Mouse (Mus musculus): ENCODE measurements around the gene Nol10. TPM values are rescaled to one million over a fixed set of nuclear protein-coding genes. Genes with fewer than 3 reads are reported as not detected.

Nol10 gene
- polyA plus RNA-seq, 1 experiment from 2014 or later, result 18.1 TPM

DNA sequence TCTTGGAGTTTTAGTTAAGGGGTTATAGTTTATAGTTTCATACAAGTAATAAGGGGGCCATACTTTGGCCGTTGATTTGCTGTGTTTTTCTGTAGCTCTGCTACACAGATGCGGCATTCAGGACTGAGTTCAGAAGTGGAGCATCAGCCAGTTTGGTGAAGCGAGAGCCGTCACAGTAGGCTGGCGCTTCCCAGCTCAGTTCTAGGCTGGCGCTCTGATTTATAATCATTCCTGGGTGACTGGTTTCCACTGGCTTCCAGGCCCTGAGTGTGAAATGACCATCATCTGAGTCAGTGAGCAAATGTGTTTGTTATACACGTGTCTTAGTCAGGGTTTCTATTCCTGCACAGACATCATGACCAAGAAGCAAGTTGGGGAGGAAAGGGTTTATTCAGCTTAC lies 66.5 kb downstream of the Nol10 start:
- Histone ChIP-seq H3K4me3 (replicated peaks) (no peak overlapping the region), H3K9ac (no peak overlapping the region), H3K4me2 (no peak overlapping the region), H3K27me3 (no peaks in the 10 kb centered on the region), H3K27ac (no peak overlapping the region), H3K36me3 (peaks cover 61% of the 10 kb centered on the region), H3K9me3 (replicated peaks) (no peaks in the 10 kb centered on the region), H3K4me1 (replicated peaks) (no peaks in the 10 kb centered on the region)
- DNase-seq, result no peak
- 85% methylated on average over 7 of the region's 7 CpGs for WGBS (ENCODE audit: insufficient replicate concordance)
- ATAC-seq (ENCODE audit: low read depth), result no peak

DNA sequence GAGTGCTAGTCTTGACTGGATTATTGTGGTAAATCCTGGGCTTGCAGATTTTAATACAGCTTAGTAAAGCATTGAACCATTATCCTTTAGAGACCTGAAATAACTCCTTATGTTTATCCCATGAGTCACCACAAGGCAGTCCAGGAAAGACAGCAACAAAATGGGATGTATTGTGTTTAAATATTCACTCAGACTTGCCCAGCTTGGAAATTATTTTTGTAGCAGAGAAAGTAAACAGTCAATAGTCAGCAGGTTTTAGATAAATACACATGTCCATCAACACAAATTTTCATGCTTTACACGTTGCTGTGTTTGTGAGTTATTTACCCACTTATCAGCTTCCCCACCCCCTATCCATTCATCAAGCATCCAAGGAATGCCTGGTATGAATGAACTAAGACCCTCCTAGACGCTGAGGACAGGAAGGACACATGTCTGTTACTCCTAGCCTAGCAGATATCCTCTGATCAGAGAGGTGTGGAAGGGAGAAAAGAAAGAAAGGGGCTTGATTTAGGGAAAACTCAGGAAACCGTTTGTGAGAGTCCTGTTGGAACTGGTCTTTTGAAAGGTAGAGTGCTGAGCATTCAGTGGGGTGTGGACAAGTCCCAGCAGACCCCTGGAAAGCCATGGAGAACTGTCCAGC lies 72.0 kb downstream of the Nol10 start:
- ATAC-seq (ENCODE audit: low read depth) (no peak), DNase-seq (no peak)
- Histone ChIP-seq H3K36me3 (peaks cover 74% of the 10 kb centered on the region), H3K9me3 (replicated peaks) (no peaks in the 10 kb centered on the region), H3K4me2 (no peak overlapping the region), H3K4me3 (replicated peaks) (no peak overlapping the region), H3K27ac (no peak overlapping the region), H3K9ac (no peak overlapping the region), H3K4me1 (replicated peaks) (no peaks in the 10 kb centered on the region), H3K27me3 (no peaks in the 10 kb centered on the region)
- 36% methylated on average over 3 of the region's 3 CpGs for WGBS (ENCODE audit: insufficient replicate concordance)

DNA sequence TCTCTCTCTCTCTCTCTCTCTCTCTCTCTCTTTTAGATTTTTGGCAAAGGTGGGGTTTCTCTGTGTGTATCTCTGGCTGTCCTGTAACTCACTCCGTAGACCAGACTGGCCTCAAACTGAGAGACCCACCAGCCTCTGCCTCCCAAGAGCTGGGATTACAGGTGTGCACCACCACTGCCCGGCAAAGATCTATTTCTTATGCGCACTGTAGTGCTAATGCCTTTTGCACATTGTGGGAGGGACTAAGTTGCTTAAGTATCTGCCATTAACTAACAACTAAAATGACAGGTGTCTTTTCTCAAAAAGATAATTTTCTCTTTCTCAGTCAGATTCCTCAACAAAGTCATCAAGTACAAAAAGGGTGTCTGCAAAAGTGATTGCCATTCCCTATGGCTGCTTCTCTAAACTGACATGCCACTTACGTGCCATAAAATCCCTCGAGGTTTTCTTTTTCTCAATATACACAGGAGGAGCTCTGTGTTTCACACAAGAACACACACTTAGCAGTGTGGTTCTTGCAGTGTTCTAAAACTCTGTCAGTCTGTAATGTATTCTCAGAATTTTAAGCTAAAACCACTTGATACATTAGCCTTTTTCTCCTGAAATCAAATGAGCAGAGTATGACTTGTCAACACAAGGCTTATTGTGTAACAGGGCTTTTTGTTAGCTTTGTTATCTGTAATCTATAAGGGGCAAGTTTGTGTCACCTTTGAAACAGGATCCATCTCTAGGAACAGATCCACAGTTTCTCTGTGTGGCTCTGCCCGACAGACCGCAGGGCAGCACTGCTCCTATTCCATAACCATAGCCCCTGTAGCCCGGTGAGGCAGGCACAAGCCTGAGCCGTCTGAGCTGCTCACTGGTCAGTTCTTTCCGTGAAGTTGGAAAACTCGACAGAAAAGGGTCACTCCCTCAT lies 77.3 kb downstream of the Nol10 start:
- no peak for DNase-seq
- WGBS (ENCODE audit: insufficient replicate concordance), result 76% methylated on average over 11 of the region's 11 CpGs
- Histone ChIP-seq H3K9me3 (replicated peaks) (no peaks in the 10 kb centered on the region), H3K27ac (no peak overlapping the region), H3K36me3 (peaks cover 81% of the 10 kb centered on the region), H3K9ac (no peak overlapping the region), H3K4me3 (replicated peaks) (no peak overlapping the region), H3K4me2 (no peak overlapping the region), H3K27me3 (no peaks in the 10 kb centered on the region), H3K4me1 (replicated peaks) (no peaks in the 10 kb centered on the region; the same call in 1 of the 2 replicates)
- ATAC-seq (ENCODE audit: low read depth), result peak; percentile 71

DNA sequence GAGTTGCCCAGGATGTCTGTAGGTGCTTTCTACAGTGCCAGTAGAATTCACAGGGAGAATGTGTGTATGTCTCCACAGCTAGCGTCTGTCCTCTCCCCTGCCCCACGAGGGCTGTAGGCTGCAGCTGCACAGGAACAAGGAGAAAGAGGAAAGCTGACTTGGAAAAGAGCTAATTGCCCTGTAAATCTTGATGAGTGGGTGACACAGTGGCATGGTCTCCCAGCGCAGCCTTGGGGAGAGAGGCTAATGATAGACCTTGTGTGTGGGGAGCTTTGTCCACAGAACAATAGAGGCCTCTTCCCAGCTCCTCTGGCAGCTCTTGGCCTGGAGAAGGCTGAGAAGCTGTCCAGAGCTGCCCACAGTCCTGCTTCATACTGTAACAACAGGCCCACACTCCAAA lies 78.5 kb downstream of the Nol10 start:
- no peak overlapping the region for H3K27ac ChIP-seq
- no peak for ATAC-seq (ENCODE audit: low read depth)
- whole genome bisulfite sequencing (ENCODE audit: insufficient replicate concordance), result 82% methylated on average over 3 of the region's 3 CpGs
- H3K9ac ChIP-seq, result no peak overlapping the region
- no peaks in the 10 kb centered on the region for H3K9me3 ChIP-seq (replicated peaks)
- peaks cover 85% of the 10 kb centered on the region for H3K36me3 ChIP-seq
- no peaks in the 10 kb centered on the region for H3K27me3 ChIP-seq
- no peak for DNase-seq
- H3K4me2 ChIP-seq, result no peak overlapping the region
- H3K4me1 ChIP-seq (replicated peaks), result no peaks in the 10 kb centered on the region; the same call in 1 of the 2 replicates
- no peak overlapping the region for H3K4me3 ChIP-seq (replicated peaks)

DNA sequence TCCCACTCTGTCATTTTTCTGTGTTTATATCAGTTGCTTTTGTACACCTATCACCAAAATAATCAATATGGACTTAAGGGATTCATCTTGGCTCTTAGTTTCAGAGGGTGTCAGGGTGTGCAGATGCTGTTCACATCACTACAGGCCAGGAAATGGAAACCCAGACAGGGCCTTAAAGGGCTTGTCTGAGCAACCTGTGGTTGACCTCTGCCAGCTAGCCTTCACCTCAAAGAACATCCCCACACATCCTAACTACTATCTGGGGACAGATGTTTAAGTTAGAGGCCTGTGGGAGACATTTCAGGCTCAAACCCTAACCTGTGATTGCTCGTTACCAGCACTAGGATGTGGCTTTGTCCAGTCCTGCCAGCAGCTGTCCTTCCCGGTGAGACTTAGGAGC lies 82.3 kb downstream of the Nol10 start:
- Histone ChIP-seq H3K27me3 (no peaks in the 10 kb centered on the region), H3K27ac (no peak overlapping the region), H3K4me1 (replicated peaks) (no peaks in the 10 kb centered on the region; the same call in 1 of the 2 replicates), H3K36me3 (peaks cover 62% of the 10 kb centered on the region), H3K9ac (no peak overlapping the region), H3K9me3 (replicated peaks) (no peaks in the 10 kb centered on the region), H3K4me3 (replicated peaks) (no peak overlapping the region), H3K4me2 (no peak overlapping the region)
- DNase-seq (no peak), ATAC-seq (ENCODE audit: low read depth) (no peak)
- 74% methylated on average over 2 of the region's 2 CpGs for WGBS (ENCODE audit: insufficient replicate concordance)

DNA sequence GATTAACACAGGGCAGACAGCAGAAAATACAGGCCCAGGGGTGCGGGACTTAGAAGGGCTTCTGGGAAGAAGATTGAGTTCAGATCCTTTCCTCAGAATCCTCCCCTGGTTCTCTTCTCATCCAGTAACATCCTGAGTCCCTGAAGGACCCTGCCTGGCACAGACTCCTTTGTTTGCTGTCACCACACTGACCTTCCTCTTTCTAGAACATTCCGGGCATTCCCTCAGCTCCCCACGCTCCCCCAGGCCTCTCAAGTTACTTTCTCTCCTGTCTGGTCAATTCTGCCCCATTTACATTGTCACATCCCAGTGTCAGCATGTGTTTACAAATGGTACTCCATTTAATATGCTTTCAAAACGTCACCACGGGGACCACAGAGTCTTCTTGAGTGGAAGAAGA lies 82.9 kb downstream of the Nol10 start:
- 81% methylated on average over 5 of the region's 5 CpGs for WGBS (ENCODE audit: insufficient replicate concordance)

DNA sequence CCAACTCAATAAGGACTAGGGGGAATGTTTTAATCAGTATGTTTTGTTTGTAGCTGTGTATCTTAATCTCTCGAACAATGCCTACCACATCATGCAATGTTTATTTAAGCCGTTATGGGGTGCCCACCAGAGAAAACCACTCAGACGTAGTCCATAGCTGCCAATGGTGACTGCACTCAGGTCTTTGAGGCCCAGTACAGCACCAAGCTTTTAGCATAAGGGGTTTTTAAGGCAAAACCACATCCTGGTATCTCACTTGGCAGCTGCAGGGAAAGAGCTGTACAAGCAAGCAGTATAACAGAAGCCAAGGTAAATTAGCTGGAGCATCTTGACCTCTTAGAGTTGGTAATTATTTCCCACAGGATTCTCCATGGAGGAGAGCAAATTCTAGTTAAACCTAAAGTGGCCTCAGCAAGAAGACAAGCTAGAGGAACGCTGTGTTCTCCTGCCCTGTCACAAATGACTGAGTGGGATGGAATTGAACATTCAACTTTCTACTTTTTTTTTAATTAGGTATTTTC lies 83.6 kb downstream of the Nol10 start:
- no peaks in the 10 kb centered on the region for H3K27me3 ChIP-seq
- H3K4me2 ChIP-seq, result no peak overlapping the region
- DNase-seq (no peak), ATAC-seq (ENCODE audit: low read depth) (no peak)
- no peak overlapping the region for H3K27ac ChIP-seq
- H3K4me3 ChIP-seq (replicated peaks), result no peak overlapping the region
- H3K4me1 ChIP-seq (replicated peaks), result no peaks in the 10 kb centered on the region
- no peak overlapping the region for H3K9ac ChIP-seq
- no peaks in the 10 kb centered on the region for H3K9me3 ChIP-seq (replicated peaks)
- WGBS (ENCODE audit: insufficient replicate concordance), result 77% methylated on average over 4 of the region's 4 CpGs
- peaks cover 51% of the 10 kb centered on the region for H3K36me3 ChIP-seq

More for the DNA sequence above, 82.9 kb downstream of the Nol10 start:
- Histone ChIP-seq H3K27ac (no peak overlapping the region), H3K9ac (no peak overlapping the region), H3K36me3 (peaks cover 56% of the 10 kb centered on the region), H3K4me1 (replicated peaks) (no peaks in the 10 kb centered on the region; the same call in 1 of the 2 replicates), H3K9me3 (replicated peaks) (no peaks in the 10 kb centered on the region), H3K27me3 (no peaks in the 10 kb centered on the region), H3K4me2 (no peak overlapping the region), H3K4me3 (replicated peaks) (no peak overlapping the region)
- DNase-seq, result no peak
- ATAC-seq (ENCODE audit: low read depth), result no peak

DNA sequence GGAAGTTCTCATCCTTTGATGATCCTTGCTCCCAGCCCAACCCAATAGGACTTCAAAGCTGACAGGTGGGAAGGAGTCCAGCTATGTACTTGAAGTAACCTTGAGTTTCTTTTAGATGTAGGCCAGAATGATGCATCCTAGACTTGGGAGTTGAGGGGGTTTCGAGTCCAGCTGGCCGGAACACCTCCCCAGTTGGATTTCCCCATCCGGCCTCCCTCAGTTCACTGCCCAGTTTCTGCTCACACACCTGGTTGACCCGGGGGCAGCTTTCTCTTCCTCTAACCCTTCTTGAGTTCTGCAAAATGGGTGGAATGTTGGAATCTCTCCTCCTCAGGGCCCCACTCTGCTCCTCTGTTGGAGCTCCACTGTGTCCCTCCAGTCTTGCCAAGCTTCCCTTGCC lies 85.5 kb downstream of the Nol10 start:
- Histone ChIP-seq H3K4me3 (replicated peaks) (no peak overlapping the region), H3K4me1 (replicated peaks) (no peaks in the 10 kb centered on the region), H3K9ac (no peak overlapping the region), H3K36me3 (peaks cover 33% of the 10 kb centered on the region), H3K9me3 (replicated peaks) (no peaks in the 10 kb centered on the region), H3K27ac (no peak overlapping the region), H3K4me2 (no peak overlapping the region), H3K27me3 (no peaks in the 10 kb centered on the region)
- ATAC-seq (ENCODE audit: low read depth), result no peak
- WGBS (ENCODE audit: insufficient replicate concordance), result 90% methylated on average over 4 of the region's 4 CpGs
- no peak for DNase-seq

DNA sequence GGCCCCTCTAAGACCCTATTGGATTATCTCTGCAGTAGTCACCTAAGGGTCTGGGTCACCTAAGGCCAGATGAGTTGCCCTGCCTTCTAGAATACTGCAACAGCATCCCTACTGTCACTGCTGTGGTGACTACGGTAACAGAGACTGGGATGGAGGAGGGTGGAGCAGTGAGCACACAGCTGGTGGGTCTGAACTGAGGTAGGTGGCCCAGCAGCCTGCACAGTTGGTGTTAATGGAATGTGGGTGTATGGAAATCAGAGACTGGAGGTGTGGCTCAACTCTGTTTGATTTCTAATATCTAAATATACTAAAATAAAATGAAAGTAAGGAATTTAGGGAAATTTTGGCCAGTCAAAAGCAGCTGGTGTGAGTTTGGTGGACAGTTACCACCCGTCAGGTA lies 88.2 kb downstream of the Nol10 start:
- Histone ChIP-seq H3K9ac (no peak overlapping the region), H3K4me2 (no peak overlapping the region), H3K27me3 (no peaks in the 10 kb centered on the region), H3K4me1 (replicated peaks) (peaks cover 12% of the 10 kb centered on the region), H3K36me3 (peaks cover 6% of the 10 kb centered on the region; the same call in 1 of the 2 replicates), H3K9me3 (replicated peaks) (no peaks in the 10 kb centered on the region), H3K27ac (no peak overlapping the region), H3K4me3 (replicated peaks) (no peak overlapping the region)
- no peak for DNase-seq
- WGBS (ENCODE audit: insufficient replicate concordance), result 72% methylated on average over 2 of the region's 2 CpGs
- no peak for ATAC-seq (ENCODE audit: low read depth)

DNA sequence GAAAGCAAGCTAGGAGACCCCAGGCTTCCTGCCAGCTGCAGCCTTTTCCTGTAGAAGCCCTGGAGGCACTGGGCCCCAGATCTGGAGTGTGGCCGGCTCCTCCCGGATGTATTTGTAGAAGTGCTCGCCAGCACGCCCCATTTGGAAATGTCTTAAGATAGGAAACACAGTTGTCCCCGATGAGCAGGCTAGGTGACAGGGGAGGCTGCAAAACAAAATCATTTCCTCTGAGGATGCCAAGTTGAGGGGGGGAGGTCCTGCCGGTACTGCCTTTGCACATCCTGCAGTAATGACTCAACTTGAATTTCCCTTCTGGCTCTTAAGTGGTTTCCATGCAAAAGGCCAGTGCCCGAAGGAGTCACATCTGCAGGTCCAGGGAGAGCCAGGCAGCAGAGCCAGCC lies 92.0 kb downstream of the Nol10 start:
- H3K27ac ChIP-seq, result peak overlapping the region; percentile 11; the same call in 1 of the 2 replicates
- H3K4me1 ChIP-seq (replicated peaks), result peaks cover 12% of the 10 kb centered on the region
- ATAC-seq (ENCODE audit: low read depth) (no peak), DNase-seq (no peak)
- H3K27me3 ChIP-seq, result no peaks in the 10 kb centered on the region
- H3K4me3 ChIP-seq (replicated peaks), result no peak overlapping the region
- WGBS (ENCODE audit: insufficient replicate concordance), result 36% methylated on average over 7 of the region's 7 CpGs
- H3K9me3 ChIP-seq (replicated peaks), result no peaks in the 10 kb centered on the region
- H3K9ac ChIP-seq, result no peak overlapping the region
- H3K4me2 ChIP-seq, result no peak overlapping the region
- no peaks in the 10 kb centered on the region for H3K36me3 ChIP-seq

DNA sequence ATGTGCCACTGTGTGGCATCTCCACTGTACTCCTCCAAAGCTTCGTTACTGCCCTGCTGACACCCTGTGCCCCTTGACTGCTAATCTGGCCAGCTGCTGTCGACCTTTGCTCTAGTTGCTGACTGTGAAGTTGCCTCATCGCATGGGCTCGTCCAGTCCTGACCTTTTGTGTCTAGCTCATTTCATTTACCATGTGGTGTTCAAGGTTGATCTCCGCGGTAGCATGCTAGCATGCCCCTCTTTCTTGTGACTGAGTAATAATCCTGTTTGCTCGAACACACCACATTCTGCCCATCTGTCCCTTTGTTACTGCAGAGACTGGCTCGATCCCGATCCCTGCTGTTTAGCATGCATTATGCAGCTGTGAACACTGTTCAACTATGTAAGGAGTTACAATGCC lies 93.2 kb downstream of the Nol10 start:
- no peak overlapping the region for H3K4me3 ChIP-seq (replicated peaks)
- no peaks in the 10 kb centered on the region for H3K27me3 ChIP-seq
- ATAC-seq (ENCODE audit: low read depth), result peak; percentile 71
- H3K36me3 ChIP-seq, result no peaks in the 10 kb centered on the region
- no peak overlapping the region for H3K9ac ChIP-seq
- 66% methylated on average over 9 of the region's 9 CpGs for WGBS (ENCODE audit: insufficient replicate concordance)
- H3K9me3 ChIP-seq (replicated peaks), result no peaks in the 10 kb centered on the region
- 0 out of 2 replicates have a peak overlapping the region, but pooled peaks have one; percentile 9 for H3K27ac ChIP-seq
- H3K4me2 ChIP-seq, result no peak overlapping the region
- no peak for DNase-seq
- H3K4me1 ChIP-seq (replicated peaks), result peaks cover 12% of the 10 kb centered on the region
